Mouse (Mus musculus): ENCODE measurements around the gene Unc50. TPM values are rescaled to one million over a fixed set of nuclear protein-coding genes. Genes with fewer than 3 reads are reported as not detected.
A peak's percentile ranks its signal among the peaks of the same experiment; 100 is the strongest.

Unc50 gene
- polyA plus RNA-seq, 1 experiment, result 67.5 TPM

DNA sequence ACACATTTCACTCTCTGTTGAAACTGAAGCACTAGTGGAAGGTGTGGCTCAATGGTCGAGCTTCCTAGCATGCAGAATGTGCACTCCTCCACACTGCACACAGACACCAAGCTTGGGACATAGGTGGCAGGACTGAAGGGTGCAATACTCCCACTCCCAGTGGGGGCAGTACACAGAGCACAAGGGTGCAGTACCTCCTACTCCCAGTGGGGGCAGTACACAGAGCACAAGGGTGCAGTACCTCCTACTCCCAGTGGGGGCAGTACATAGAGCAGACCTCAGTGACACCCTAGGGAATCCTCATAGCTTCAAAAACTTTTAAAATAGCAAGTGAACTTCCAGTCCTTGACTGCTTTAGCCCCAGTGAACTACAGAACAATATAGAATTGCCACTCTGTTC lies 10.5 kb upstream of the Unc50 start:
- Histone ChIP-seq H3K4me3 (ENCODE audit: control insufficient read depth, low read depth, low read length) (no peak overlapping the region), H3K4me1 (ENCODE audit: control insufficient read depth, insufficient read depth, low read length) (no peaks in the 10 kb centered on the region), H3K36me3 (ENCODE audit: control insufficient read depth, insufficient read depth, low read length) (no peaks in the 10 kb centered on the region; the same call in none of the 2 replicates), H3K27ac (ENCODE audit: control insufficient read depth, insufficient read depth, low read depth, low read length) (no peak overlapping the region), H3K27me3 (ENCODE audit: control insufficient read depth, insufficient read depth, low read length) (no peaks in the 10 kb centered on the region)
- peak; percentile 21; the same call in 1 of the 2 replicates for TF ChIP-seq POLR2A (IDR thresholded peaks at IDR 0.05; ENCODE audit: control insufficient read depth, low read depth, low read length)
- peak; percentile 98; the same call in 1 of the 2 replicates for TF ChIP-seq CTCF (IDR thresholded peaks at IDR 0.05; ENCODE audit: control insufficient read depth, insufficient read depth, insufficient replicate concordance, low read depth, low read length)

DNA sequence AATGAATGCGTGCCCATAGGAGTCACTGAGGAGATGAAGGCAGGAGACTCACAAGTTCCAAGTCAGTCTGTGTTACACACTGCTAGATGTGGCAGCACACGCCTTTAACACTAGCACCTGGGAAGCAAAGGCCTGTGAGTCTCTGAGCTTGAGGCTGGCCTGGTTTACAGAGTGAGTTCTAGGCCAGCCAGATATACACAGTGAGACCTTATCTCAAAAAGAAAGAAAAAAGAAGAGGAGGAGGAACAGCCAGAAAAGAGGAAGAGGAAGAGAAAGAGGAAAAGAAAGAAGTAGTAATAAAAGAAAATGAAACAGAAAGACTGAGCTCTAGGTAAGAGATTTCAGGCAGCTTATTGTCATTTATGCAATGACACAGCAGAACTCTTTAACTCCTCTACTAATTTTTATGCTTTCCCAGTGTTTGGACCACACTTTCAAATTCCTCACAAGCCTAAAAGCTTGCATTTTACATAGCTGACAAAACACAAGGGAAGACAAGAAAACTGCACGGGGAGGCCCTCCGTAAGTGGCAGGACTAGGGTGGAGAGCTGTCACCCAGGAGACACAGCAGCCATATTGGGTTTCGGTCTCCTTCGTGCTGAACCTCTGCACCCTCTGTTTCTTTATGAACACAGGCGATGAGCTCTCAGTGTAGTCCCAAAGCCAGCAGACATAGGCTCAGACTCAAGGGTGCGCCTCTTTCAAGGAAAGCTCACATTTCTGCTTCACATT lies 2.6 kb upstream of the Unc50 start:
- Histone ChIP-seq H3K36me3 (ENCODE audit: control insufficient read depth, insufficient read depth, low read length) (no peaks in the 10 kb centered on the region), H3K4me3 (ENCODE audit: control insufficient read depth, low read depth, low read length) (no peak overlapping the region), H3K27me3 (ENCODE audit: control insufficient read depth, insufficient read depth, low read length) (no peaks in the 10 kb centered on the region), H3K4me1 (ENCODE audit: control insufficient read depth, insufficient read depth, low read length) (peaks cover 2% of the 10 kb centered on the region; the same call in 1 of the 2 replicates), H3K27ac (ENCODE audit: control insufficient read depth, insufficient read depth, low read depth, low read length) (no peak overlapping the region)
- TF ChIP-seq POLR2A (IDR thresholded peaks at IDR 0.05; ENCODE audit: control insufficient read depth, low read depth, low read length) (no peak), CTCF (IDR thresholded peaks at IDR 0.05; ENCODE audit: control insufficient read depth, insufficient read depth, insufficient replicate concordance, low read depth, low read length) (no peak)

- TF ChIP-seq CTCF (IDR thresholded peaks at IDR 0.05; ENCODE audit: control insufficient read depth, insufficient read depth, insufficient replicate concordance, low read depth, low read length), result no peak
- TF ChIP-seq POLR2A (IDR thresholded peaks at IDR 0.05; ENCODE audit: control insufficient read depth, low read depth, low read length), result no peak
- Histone ChIP-seq H3K4me1 (ENCODE audit: control insufficient read depth, insufficient read depth, low read length) (peaks cover 2% of the 10 kb centered on the region; the same call in 1 of the 2 replicates), H3K36me3 (ENCODE audit: control insufficient read depth, insufficient read depth, low read length) (no peaks in the 10 kb centered on the region; the same call in 1 of the 2 replicates)
Observed at GRCm38 (mm10) chr1:37428911-37429310, 1.0 kb upstream of the Unc50 start.

DNA sequence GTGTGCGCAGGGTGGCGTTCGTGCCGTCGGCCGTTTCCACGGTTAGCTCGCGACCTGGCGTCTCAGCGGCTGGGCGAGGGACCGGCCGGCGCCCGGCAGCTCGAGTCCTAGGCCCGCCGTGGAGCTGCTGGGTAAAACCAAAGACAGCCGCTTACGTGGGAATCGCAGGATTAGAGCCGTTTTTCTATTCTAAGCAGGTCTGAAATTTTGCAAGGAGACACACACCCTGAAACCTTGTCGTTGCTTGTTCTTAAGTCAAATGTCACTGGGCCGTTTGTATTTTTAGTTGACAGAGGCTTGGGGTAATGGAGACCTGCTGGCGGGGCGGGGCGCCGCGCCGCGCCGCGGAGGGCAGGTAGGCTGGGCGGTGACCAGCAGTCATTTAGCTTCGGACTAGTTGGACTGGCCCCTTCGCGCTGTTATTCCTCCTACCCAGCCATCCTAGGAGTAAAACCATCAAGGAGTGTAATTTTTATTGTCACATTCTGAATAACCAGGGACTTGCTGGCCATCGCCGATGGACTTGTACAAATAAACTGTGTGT lies 430 bp downstream of the Unc50 start:
- Histone ChIP-seq H3K27ac (ENCODE audit: control insufficient read depth, insufficient read depth, low read depth, low read length) (peak overlapping the region; percentile 52), H3K36me3 (ENCODE audit: control insufficient read depth, insufficient read depth, low read length) (no peaks in the 10 kb centered on the region; the same call in 1 of the 2 replicates), H3K27me3 (ENCODE audit: control insufficient read depth, insufficient read depth, low read length) (no peaks in the 10 kb centered on the region), H3K4me1 (ENCODE audit: control insufficient read depth, insufficient read depth, low read length) (peaks cover 2% of the 10 kb centered on the region; the same call in 1 of the 2 replicates), H3K4me3 (ENCODE audit: control insufficient read depth, low read depth, low read length) (peak overlapping the region; percentile 95)
- no peak for TF ChIP-seq POLR2A (IDR thresholded peaks at IDR 0.05; ENCODE audit: control insufficient read depth, low read depth, low read length)
- no peak for TF ChIP-seq CTCF (IDR thresholded peaks at IDR 0.05; ENCODE audit: control insufficient read depth, insufficient read depth, insufficient replicate concordance, low read depth, low read length)

More at GRCm38 (mm10) chr1:37428911-37429310, 1.0 kb upstream of the Unc50 start:
- Histone ChIP-seq H3K27ac (ENCODE audit: control insufficient read depth, insufficient read depth, low read depth, low read length) (no peak overlapping the region), H3K4me3 (ENCODE audit: control insufficient read depth, low read depth, low read length) (peak overlapping the region; percentile 95), H3K27me3 (ENCODE audit: control insufficient read depth, insufficient read depth, low read length) (no peaks in the 10 kb centered on the region)

DNA sequence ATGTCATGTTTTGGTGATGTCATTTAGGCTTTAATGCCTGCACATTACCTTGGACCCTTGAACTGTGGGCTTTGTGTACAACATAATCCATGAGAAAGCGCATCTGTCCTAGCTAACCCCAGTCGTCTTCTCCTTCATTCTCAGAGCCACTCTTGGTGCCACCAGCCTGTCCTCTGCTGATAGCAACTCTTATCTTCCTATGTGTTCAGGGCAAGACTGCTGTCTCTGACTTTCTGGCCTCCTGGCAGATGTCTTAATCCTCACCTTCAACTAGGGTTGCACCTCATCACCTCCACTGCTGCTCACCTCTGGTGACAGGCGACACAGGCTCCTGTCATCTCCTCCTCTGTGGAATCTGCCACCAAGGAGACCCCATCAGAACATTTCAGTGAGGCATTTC lies 6.5 kb downstream of the Unc50 start:
- TF ChIP-seq CTCF (IDR thresholded peaks at IDR 0.05; ENCODE audit: control insufficient read depth, insufficient read depth, insufficient replicate concordance, low read depth, low read length), result no peak
- TF ChIP-seq POLR2A (IDR thresholded peaks at IDR 0.05; ENCODE audit: control insufficient read depth, low read depth, low read length), result no peak
- Histone ChIP-seq H3K27me3 (ENCODE audit: control insufficient read depth, insufficient read depth, low read length) (no peaks in the 10 kb centered on the region), H3K36me3 (ENCODE audit: control insufficient read depth, insufficient read depth, low read length) (no peaks in the 10 kb centered on the region; the same call in none of the 2 replicates), H3K27ac (ENCODE audit: control insufficient read depth, insufficient read depth, low read depth, low read length) (no peak overlapping the region), H3K4me1 (ENCODE audit: control insufficient read depth, insufficient read depth, low read length) (no peaks in the 10 kb centered on the region), H3K4me3 (ENCODE audit: control insufficient read depth, low read depth, low read length) (no peak overlapping the region)

DNA sequence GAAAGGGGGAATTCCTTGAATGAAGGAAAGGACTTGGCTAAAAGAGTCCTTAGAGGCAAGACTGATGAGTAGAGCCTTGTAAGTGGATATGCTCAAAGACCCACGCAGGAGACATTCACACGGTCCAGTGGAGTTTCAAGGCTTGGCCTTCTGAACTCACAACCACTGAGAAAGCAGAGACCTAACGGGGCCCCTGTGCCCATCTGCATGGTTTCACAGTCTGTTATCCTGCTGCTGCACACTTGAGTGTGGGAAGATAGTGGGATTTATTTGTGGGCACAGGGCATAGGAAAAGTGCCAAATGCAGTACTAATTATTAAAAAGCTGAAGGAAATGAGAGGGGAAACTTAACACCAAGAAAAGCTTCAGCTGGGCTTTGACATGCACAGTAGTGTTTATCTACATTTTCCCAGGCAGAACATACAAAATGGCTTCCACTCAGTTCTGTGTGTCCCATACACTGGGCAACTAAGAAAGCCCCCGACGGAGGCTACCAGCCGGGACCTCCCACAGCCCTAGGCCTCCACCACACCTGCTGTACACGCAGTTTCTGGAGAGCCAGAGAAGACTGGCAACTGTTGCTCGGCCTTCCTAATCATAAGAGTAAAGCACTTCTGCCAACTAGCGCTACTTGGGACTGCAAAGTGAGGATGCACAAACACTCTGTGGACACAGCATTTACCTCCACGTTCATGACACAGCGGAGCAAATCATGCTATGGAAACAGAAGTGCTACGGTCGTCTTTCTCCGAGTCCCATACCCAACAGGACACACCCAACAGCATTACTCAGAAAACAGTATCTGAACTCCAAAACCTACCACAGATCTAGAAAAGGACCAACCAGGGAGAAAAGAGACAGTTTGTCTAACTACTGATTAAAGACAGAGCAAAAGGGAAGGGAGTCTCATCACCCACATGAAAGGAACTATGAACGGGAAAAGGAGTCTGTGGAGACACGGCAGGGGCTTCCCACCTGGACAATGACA lies 13.2 kb downstream of the Unc50 start:
- Histone ChIP-seq H3K36me3 (ENCODE audit: control insufficient read depth, insufficient read depth, low read length) (no peaks in the 10 kb centered on the region), H3K27me3 (ENCODE audit: control insufficient read depth, insufficient read depth, low read length) (no peaks in the 10 kb centered on the region), H3K4me1 (ENCODE audit: control insufficient read depth, insufficient read depth, low read length) (no peaks in the 10 kb centered on the region), H3K4me3 (ENCODE audit: control insufficient read depth, low read depth, low read length) (no peak overlapping the region), H3K27ac (ENCODE audit: control insufficient read depth, insufficient read depth, low read depth, low read length) (no peak overlapping the region)
- TF ChIP-seq CTCF (IDR thresholded peaks at IDR 0.05; ENCODE audit: control insufficient read depth, insufficient read depth, insufficient replicate concordance, low read depth, low read length) (no peak), POLR2A (IDR thresholded peaks at IDR 0.05; ENCODE audit: control insufficient read depth, low read depth, low read length) (no peak)
